Mouse (Mus musculus) cerebellum, postnatal 14 days (tissue): ENCODE measurements around the gene Cacng4.

Source experiments
- DNase-seq, 2 experiments: peaks; one replicate each; pipeline ENCODE4 v3.0.0; 2021; ENCODE audit warnings: mixed read lengths in 2 of 2

Gene Cacng4

GRCm38 (mm10) chr11:107772002-107772401 is 22.4 kb downstream of the Cacng4 start:
- DNase-seq, result no peak

- peak in 1 of 2 experiments; percentile 44 for DNase-seq
These were observed 26.0 kb downstream of the Cacng4 start for GRCm38 (mm10) chr11:107768361-107768760.

DNA sequence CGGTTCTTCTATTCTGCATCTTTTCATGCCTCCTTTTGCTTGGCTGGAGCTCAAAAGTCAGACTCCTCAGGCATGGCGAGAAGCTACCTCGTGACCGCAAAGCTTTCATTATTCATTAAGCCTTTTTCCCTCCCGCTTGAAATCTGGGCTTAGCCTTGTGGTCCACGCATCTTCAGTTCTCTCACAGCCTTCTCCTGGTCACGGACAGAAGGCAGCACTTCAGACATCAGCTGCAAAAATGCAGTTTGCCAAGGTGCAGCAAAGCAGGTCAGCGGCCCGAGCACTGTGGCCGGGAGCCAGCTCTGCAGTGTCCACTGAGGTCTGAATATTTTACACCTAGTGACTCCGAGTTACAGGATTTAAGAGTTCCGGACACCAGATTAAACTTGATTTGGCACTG is 27.4 kb downstream of the Cacng4 start:
- peak; percentile 63 to 64 for DNase-seq

- DNase-seq, result peak in 1 of 2 experiments; percentile 36
These were observed 31.5 kb downstream of the Cacng4 start for GRCm38 (mm10) chr11:107762688-107763460.

GRCm38 (mm10) chr11:107761790-107762500 is 32.4 kb downstream of the Cacng4 start:
- peak; percentile 56 to 67 for DNase-seq

GRCm38 (mm10) chr11:107760001-107760400 is 34.4 kb downstream of the Cacng4 start:
- DNase-seq, result no peak

GRCm38 (mm10) chr11:107759516-107759915 is 34.8 kb downstream of the Cacng4 start:
- DNase-seq, result no peak

GRCm38 (mm10) chr11:107749114-107749513 is 45.2 kb downstream of the Cacng4 start:
- no peak for DNase-seq

GRCm38 (mm10) chr11:107748243-107749035 is 45.9 kb downstream of the Cacng4 start:
- no peak for DNase-seq

DNA sequence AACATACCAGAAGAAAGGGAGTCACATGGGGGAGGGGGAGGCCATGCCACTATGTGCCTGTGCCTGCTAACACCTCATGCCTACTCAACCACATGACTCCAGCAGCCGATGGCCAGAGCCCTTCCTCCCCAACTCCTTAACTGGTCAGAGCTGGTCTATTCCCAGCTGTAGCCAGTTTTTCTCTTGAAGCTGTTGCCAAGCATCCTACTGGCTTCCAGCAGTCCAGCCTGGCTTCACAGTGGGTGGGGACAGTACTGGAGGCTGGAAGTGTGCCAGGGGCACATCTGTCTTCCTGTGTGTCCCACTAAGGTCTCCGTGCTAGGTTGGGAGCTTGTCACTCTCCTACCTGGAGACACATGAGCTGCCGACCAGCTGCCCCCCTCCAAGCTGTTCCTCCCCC is 51.3 kb downstream of the Cacng4 start:
- DNase-seq, result peak; percentile 18 to 33

DNA sequence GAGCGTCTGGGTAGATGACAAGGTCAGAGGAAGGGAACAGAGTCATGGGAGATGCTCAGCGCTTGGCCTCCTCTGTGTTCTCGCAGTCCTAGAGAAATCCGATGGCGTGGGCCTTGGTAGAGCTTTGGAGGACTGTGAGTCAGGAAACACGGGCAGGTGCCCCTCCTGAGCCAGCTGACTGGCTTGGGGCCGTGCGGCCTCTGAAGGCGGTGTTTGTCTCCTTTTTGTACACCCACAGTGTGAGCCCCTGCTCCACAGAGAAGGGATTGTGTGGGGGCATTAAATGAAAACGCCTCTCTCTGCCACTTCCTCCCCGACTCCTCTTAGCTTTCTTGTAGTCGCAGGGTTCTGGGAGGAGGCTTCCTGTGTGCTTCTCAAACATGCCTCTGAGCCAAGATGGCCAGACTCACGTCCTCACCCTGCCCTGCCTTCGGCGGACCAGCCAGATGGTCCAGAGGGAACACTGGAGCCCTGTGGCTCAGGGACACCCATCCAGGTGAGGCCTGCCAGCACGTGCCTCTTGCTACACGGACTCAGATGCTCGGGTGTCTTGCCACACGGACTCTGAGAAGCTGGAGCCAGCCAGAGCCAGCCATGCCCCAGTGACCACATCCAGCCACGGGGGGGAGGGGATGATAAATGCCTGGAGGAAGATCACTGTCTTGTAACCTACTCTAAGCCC is 55.8 kb downstream of the Cacng4 start:
- DNase-seq, result peak; percentile 7 to 15

GRCm38 (mm10) chr11:107737886-107738285 is 56.5 kb downstream of the Cacng4 start:
- DNase-seq, result no peak

DNA sequence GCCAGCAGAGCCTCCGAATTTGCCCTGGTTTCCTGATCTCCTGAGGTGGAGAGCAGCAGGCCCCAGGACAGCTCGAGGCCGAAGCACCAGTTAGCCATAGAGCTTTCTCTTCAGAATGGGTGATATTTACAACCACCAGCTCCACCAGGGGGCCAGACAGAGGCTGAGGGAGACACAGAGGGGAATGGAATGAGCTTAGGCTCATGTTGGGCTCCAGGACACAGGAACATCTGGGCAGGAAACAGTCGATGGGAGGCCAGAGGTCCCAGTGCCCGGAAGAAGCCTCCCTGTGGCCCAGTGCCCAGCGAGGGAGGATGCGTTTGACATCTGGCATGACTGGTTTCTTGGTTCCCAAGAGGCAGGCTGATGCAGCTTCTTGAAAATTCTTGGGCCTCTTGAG is 60.2 kb downstream of the Cacng4 start:
- DNase-seq, result no peak

DNA sequence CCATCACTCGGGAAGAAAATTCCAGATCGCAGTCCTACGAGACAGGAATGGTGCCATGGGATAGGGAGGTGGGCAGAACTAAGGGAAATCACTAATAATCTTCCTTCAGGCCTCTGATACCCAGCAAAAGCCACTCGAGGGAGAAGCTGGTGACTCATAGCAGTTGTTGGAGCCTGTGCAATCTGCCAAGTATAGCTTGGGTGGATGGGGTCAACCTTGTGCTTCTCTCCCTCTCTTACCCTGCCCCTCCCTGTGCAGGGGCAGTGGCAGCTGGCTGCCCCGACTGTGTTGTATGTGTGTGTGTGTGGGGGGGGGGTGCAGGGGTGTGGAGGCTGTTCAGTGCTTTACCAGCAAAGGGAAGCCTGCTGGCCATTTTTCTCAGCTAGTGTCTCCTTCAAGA is 62.9 kb downstream of the Cacng4 start:
- no peak for DNase-seq

- peak; percentile 44 to 72 for DNase-seq
These were observed 63.4 kb downstream of the Cacng4 start for GRCm38 (mm10) chr11:107730940-107731339.

GRCm38 (mm10) chr11:107729141-107729540 is 65.2 kb downstream of the Cacng4 start:
- no peak for DNase-seq

GRCm38 (mm10) chr11:107728073-107728863 is 66.1 kb downstream of the Cacng4 start:
- peak; percentile 38 to 65 for DNase-seq

- no peak for DNase-seq
These were observed 69.8 kb downstream of the Cacng4 start for GRCm38 (mm10) chr11:107724603-107725002.

- DNase-seq, result no peak
These were observed 73.3 kb downstream of the Cacng4 start for GRCm38 (mm10) chr11:107721057-107721456.

- no peak for DNase-seq
These were observed 73.9 kb downstream of the Cacng4 start for GRCm38 (mm10) chr11:107720264-107721021.

- DNase-seq, result no peak
These were observed 77.9 kb downstream of the Cacng4 start, which contains the start of gene Cacng1 for GRCm38 (mm10) chr11:107716332-107716938. Cacng1 (minus strand) TSS chr11:107716522.
